Mouse (Mus musculus) ZHBTc4 (cell line): ENCODE data around the gene Atpif1.
A peak's percentile ranks its signal among the peaks of the same experiment; 100 is the strongest.
"Not testable (repeated sequence)": the region's sequence is repeated elsewhere in the genome, so short reads cannot be mapped to it uniquely, and the experiment has no call there.

Experiments used
- DNase-seq: peaks from one replicate; pipeline ENCODE4 v3.0.0-alpha.2; 2011; ENCODE audit warnings: low read depth, low spot score

Gene Atpif1

GRCm38 (mm10) chr4:132532981-132533916 is at the start of gene Atpif1:
Gene Atpif1, minus strand, starts transcription at chr4:132533659.
- peak; percentile 98 for DNase-seq

GRCm38 (mm10) chr4:132574809-132575347 is 41.4 kb upstream of the Atpif1 start:
- no peak for DNase-seq

- no peak for DNase-seq
These were observed 39.9 kb upstream of the Atpif1 start for GRCm38 (mm10) chr4:132573327-132573726.

- DNase-seq, result no peak
These were observed 37.7 kb upstream of the Atpif1 start for GRCm38 (mm10) chr4:132571190-132571589.

GRCm38 (mm10) chr4:132569115-132569514 is 35.7 kb upstream of the Atpif1 start:
- DNase-seq, result peak; percentile 78

- DNase-seq, result peak; percentile 40
These were observed 33.9 kb upstream of the Atpif1 start for GRCm38 (mm10) chr4:132567361-132567779.

GRCm38 (mm10) chr4:132565089-132565747 is 31.8 kb upstream of the Atpif1 start:
- peak; percentile 22 for DNase-seq

- no peak for DNase-seq
These were observed 30.5 kb upstream of the Atpif1 start, which contains the start of gene Ptafr for GRCm38 (mm10) chr4:132563965-132564364. Gene Ptafr, plus strand, starts transcription at chr4:132564067.

- DNase-seq, result no peak
These were observed 29.8 kb upstream of the Atpif1 start for GRCm38 (mm10) chr4:132563261-132563660.

GRCm38 (mm10) chr4:132555550-132555949 is 22.1 kb upstream of the Atpif1 start:
- not testable (repeated sequence) for DNase-seq

- peak; percentile 50 for DNase-seq
These were observed 21.2 kb upstream of the Atpif1 start for GRCm38 (mm10) chr4:132554653-132555052.

GRCm38 (mm10) chr4:132554221-132554620 is 20.8 kb upstream of the Atpif1 start:
- DNase-seq, result peak; percentile 49

GRCm38 (mm10) chr4:132545851-132546250 is 12.4 kb upstream of the Atpif1 start:
- peak; percentile 82 for DNase-seq

GRCm38 (mm10) chr4:132542724-132543123 is 9.3 kb upstream of the Atpif1 start:
- DNase-seq, result no peak

- DNase-seq, result no peak
These were observed 8.0 kb upstream of the Atpif1 start for GRCm38 (mm10) chr4:132541413-132541812.

GRCm38 (mm10) chr4:132539481-132539880 is 6.0 kb upstream of the Atpif1 start:
- DNase-seq, result no peak

GRCm38 (mm10) chr4:132535406-132536121 is 2.1 kb upstream of the Atpif1 start, which contains the start of gene Dnajc8:
Gene Dnajc8, plus strand, starts transcription at chr4:132535550.
- DNase-seq, result peak; percentile 97

- DNase-seq, result no peak
These were observed 963 bp downstream of the Atpif1 start for GRCm38 (mm10) chr4:132532496-132532895.

GRCm38 (mm10) chr4:132530033-132530804 is 3.2 kb downstream of the Atpif1 start:
- DNase-seq, result no peak

- DNase-seq, result no peak
These were observed 4.1 kb downstream of the Atpif1 start for GRCm38 (mm10) chr4:132529344-132529743.
